Mouse (Mus musculus) kidney, embryonic 14.5 days (tissue): ENCODE measurements at regions not wholly inside any gene's neighbourhood (a gene's known extent, or its start where the extent isn't known, plus 50 kb on each side); places are given as distances from the start of the nearest gene placed in this dataset.
A peak's percentile ranks its signal among the peaks of the same experiment; 100 is the strongest.

Experiments used
- ATAC-seq: fragments of 200-750 bp; cut with Nextera tagmentation; 2 replicates; pipeline ENCODE4 v1.8.0; 2017; ENCODE audit warnings: moderate number of reproducible peaks, mild to moderate bottlenecking, moderate TSS enrichment, moderate library complexity; ENCODE audit not compliant: low FRiP score, low TSS enrichment
- H3K27ac ChIP-seq: fragments of 300-500 bp; sonication (generic); 2 replicates; pipeline ENCODE4 v1.5.1; 2014; ENCODE audit warnings: low read depth, mild to moderate bottlenecking, low read length, moderate library complexity, mixed read lengths
- H3K27me3 ChIP-seq: fragments of 300-500 bp; sonication (generic); 2 replicates; pipeline ENCODE4 v1.6.1; 2014; ENCODE audit warnings: mild to moderate bottlenecking, low read length; ENCODE audit not compliant: control insufficient read depth, insufficient read depth
- H3K36me3 ChIP-seq: fragments of 300-500 bp; sonication (generic); 2 replicates; pipeline ENCODE4 v1.6.1; 2014; ENCODE audit warnings: low read length, mixed read lengths; ENCODE audit not compliant: control insufficient read depth, insufficient read depth
- H3K4me1 ChIP-seq: fragments of 300-500 bp; sonication (generic); 2 replicates; pipeline ENCODE4 v1.6.1; 2014; ENCODE audit warnings: low read length, mixed read lengths; ENCODE audit not compliant: control insufficient read depth, insufficient read depth
- H3K4me2 ChIP-seq: fragments of 300-500 bp; sonication (generic); replicated peaks from 2 replicates; pipeline ENCODE4 v1.6.1; 2014; ENCODE audit warnings: low read depth, mild to moderate bottlenecking, low read length
- H3K4me3 ChIP-seq: fragments of 300-500 bp; sonication (generic); 2 replicates; pipeline ENCODE4 v1.5.1; 2014; ENCODE audit warnings: mild to moderate bottlenecking, low read length
- H3K9ac ChIP-seq: fragments of 300-500 bp; sonication (generic); 2 replicates; pipeline ENCODE4 v1.6.1; 2014; ENCODE audit warnings: low read depth, mild to moderate bottlenecking, low read length, moderate library complexity
- H3K9me3 ChIP-seq: fragments of 300-500 bp; sonication (generic); 2 replicates; pipeline ENCODE4 v1.6.1; 2016; ENCODE audit warnings: low read length; ENCODE audit not compliant: control insufficient read depth
- WGBS: fragments of 180-500 bp; shearing (Covaris S2); extraction: QIAGEN DNeasy Blood & Tissue Kit; methylation state at CpG from one replicate; pipeline ENCODE4 v1.1.7; 2014; 5-methylcytosine and 5-hydroxymethylcytosine counted together

- 0% methylated on average over 1 of the region's 1 CpGs for WGBS
- no peaks in the 10 kb centered on the region for H3K36me3 ChIP-seq
- no peaks in the 10 kb centered on the region for H3K9me3 ChIP-seq
- H3K9ac ChIP-seq, result no peak overlapping the region
- peak; percentile 73; the same call in 1 of the 2 replicates for ATAC-seq
- no peaks in the 10 kb centered on the region for H3K27me3 ChIP-seq
- no peaks in the 10 kb centered on the region for H3K4me1 ChIP-seq
- no peak overlapping the region for H3K27ac ChIP-seq
- no peak overlapping the region for H3K4me3 ChIP-seq
- H3K4me2 ChIP-seq, result no peak overlapping the region
These were observed 151.1 kb downstream of the Foxa2 start for GRCm38 (mm10) chr2:147895691-147896090.

GRCm38 (mm10) chr2:147894213-147894612 is 152.6 kb downstream of the Foxa2 start:
- Histone ChIP-seq H3K4me3 (no peak overlapping the region), H3K36me3 (no peaks in the 10 kb centered on the region), H3K4me2 (no peak overlapping the region), H3K27me3 (no peaks in the 10 kb centered on the region), H3K27ac (no peak overlapping the region), H3K9ac (no peak overlapping the region), H3K9me3 (no peaks in the 10 kb centered on the region), H3K4me1 (no peaks in the 10 kb centered on the region)
- ATAC-seq, result no peak
- WGBS, result 38% methylated on average over 1 of the region's 1 CpGs

DNA sequence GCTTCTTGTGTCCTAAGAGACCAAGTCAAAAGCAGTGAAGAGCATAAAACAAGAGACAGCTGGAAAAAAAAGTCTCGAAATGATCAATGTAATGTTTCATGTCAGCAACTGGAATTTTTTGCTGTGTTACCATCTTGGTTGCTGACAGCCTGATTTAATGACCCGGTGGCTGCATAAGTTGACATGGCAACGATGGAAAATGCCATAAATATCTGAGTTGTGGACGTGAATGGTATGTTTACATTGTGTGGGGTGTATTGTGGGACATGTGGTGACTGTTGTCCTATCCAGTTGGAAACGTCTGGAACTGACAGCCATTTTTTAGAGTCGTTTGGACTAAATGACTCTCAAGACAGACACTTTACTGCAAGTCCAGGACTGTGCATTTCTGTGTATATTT is 160.6 kb downstream of the Foxa2 start:
- no peak overlapping the region for H3K9ac ChIP-seq
- WGBS, result 32% methylated on average over 6 of the region's 6 CpGs

GRCm38 (mm10) chr2:147877907-147878306 is 168.9 kb downstream of the Foxa2 start:
- no peak overlapping the region for H3K4me3 ChIP-seq
- peak overlapping the region; percentile 15; the same call in 1 of the 2 replicates for H3K4me2 ChIP-seq
- no peaks in the 10 kb centered on the region for H3K9me3 ChIP-seq
- no peak overlapping the region for H3K27ac ChIP-seq
- H3K4me1 ChIP-seq, result peaks cover 12% of the 10 kb centered on the region; the same call in 1 of the 2 replicates
- no peak overlapping the region for H3K9ac ChIP-seq
- no peak for ATAC-seq
- no peaks in the 10 kb centered on the region for H3K36me3 ChIP-seq
- peaks cover 3% of the 10 kb centered on the region for H3K27me3 ChIP-seq
- WGBS, result 7% methylated on average over 13 of the region's 13 CpGs

More for the DNA sequence above, 160.6 kb downstream of the Foxa2 start:
- no peak overlapping the region for H3K27ac ChIP-seq
- no peaks in the 10 kb centered on the region for H3K9me3 ChIP-seq
- no peak for ATAC-seq
- H3K4me2 ChIP-seq, result no peak overlapping the region
- H3K4me1 ChIP-seq, result no peaks in the 10 kb centered on the region
- H3K36me3 ChIP-seq, result no peaks in the 10 kb centered on the region
- H3K27me3 ChIP-seq, result no peaks in the 10 kb centered on the region
- no peak overlapping the region for H3K4me3 ChIP-seq

DNA sequence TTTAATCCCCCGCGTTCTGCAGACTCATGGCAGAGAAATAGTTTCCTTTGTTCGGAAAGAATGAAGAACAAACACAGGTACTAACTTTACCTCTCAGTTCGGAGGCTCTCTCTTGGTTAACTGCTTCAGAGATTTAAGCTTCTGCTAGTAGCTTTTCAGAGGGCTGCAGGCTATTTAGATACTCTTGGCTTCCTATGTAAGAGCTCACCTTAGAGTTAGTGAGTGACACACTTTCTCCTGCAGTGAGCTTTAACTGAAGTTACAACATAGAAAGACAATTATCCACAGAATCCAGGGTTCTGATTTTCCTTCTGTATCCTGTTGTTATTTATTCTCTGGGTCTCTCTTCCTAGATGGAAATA is 169.2 kb downstream of the Foxa2 start:
- Histone ChIP-seq H3K9ac (no peak overlapping the region), H3K4me3 (peak overlapping the region; percentile 33), H3K27me3 (peaks cover 3% of the 10 kb centered on the region), H3K4me1 (peaks cover 12% of the 10 kb centered on the region; the same call in 1 of the 2 replicates), H3K4me2 (peak overlapping the region; percentile 45), H3K9me3 (no peaks in the 10 kb centered on the region), H3K27ac (no peak overlapping the region), H3K36me3 (no peaks in the 10 kb centered on the region)
- no peak for ATAC-seq
- WGBS, result 7% methylated on average over 4 of the region's 4 CpGs

GRCm38 (mm10) chr2:147876708-147877542 is 169.8 kb downstream of the Foxa2 start:
- Histone ChIP-seq H3K36me3 (no peaks in the 10 kb centered on the region), H3K9me3 (no peaks in the 10 kb centered on the region), H3K27me3 (peaks cover 3% of the 10 kb centered on the region), H3K27ac (no peak overlapping the region), H3K4me1 (peaks cover 12% of the 10 kb centered on the region; the same call in 1 of the 2 replicates), H3K4me2 (peak overlapping the region; percentile 45), H3K4me3 (peak overlapping the region; percentile 33), H3K9ac (no peak overlapping the region)
- WGBS, result 7% methylated on average over 19 of the region's 19 CpGs
- peak; percentile 35; the same call in 1 of the 2 replicates for ATAC-seq

DNA sequence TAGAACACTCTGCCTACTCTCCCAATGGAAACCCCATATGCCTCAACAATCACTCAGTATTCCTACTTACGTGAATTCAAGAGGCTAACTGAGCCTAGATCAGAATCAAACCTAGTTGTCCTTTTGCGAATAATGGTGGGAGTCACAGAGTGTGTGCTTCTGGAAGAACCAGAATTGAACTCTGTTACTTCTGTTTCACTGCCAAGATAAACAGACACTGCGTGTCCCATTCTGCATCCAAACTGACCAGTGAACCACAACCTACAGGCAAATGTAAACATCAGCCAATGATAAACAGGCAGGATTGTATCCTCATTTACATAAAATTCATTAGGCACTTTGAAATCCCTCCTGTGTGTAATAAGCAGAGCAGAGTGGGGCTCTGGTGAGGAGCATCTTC is 173.8 kb downstream of the Foxa2 start:
- WGBS, result 83% methylated on average over 3 of the region's 3 CpGs
- H3K27ac ChIP-seq, result no peak overlapping the region
- H3K9me3 ChIP-seq, result no peaks in the 10 kb centered on the region
- no peak for ATAC-seq
- no peaks in the 10 kb centered on the region for H3K27me3 ChIP-seq
- H3K4me3 ChIP-seq, result no peak overlapping the region
- no peaks in the 10 kb centered on the region for H3K36me3 ChIP-seq
- H3K4me1 ChIP-seq, result peaks cover 10% of the 10 kb centered on the region; the same call in 1 of the 2 replicates
- H3K9ac ChIP-seq, result no peak overlapping the region
- no peak overlapping the region for H3K4me2 ChIP-seq

DNA sequence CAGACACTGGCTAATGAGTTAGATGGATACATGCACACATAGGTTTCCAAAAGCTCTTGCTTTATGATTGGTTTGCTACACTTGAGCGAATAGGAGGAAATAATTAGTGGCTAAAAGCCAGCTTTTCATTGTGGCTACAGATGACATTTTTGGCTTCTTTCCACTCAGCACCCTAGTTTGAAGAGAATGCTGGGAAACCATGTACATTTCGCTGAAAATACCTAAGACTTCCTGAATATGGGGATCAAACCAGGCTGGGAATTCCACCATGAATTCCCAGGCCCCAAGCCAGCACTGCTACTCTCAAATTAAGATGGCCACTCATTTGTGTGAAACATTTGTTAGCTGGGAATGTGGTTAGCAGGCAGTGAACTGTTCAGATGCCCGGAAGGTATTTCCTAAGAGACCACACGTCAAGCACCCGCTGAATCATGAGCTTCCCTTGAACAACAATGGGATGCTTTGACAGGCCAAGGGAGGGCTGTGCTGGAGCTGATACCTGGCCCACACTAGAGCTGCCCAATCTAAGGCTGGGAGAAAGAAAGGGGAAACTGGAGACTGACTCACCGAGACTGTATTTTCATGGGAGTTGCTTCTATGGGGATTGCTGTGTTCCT is 195.5 kb downstream of the Foxa2 start:
- no peaks in the 10 kb centered on the region for H3K36me3 ChIP-seq
- H3K4me1 ChIP-seq, result no peaks in the 10 kb centered on the region
- H3K27me3 ChIP-seq, result no peaks in the 10 kb centered on the region
- H3K4me3 ChIP-seq, result no peak overlapping the region
- no peaks in the 10 kb centered on the region for H3K9me3 ChIP-seq
- WGBS, result 71% methylated on average over 6 of the region's 6 CpGs
- no peak overlapping the region for H3K9ac ChIP-seq
- no peak for ATAC-seq
- H3K27ac ChIP-seq, result no peak overlapping the region
- H3K4me2 ChIP-seq, result no peak overlapping the region
